Mouse (Mus musculus) lung, embryonic 15.5 days (tissue): Measurements from ENCODE around the gene Msrb3. TPM values are rescaled to one million over a fixed set of nuclear protein-coding genes. Genes with fewer than 3 reads are reported as not detected.

Experiments used
- ATAC-seq: fragments of 200-750 bp; cut with Nextera tagmentation; 2 replicates; pipeline ENCODE4 v1.8.0; 2017; ENCODE audit warnings: moderate number of reproducible peaks, borderline replicate concordance; ENCODE audit not compliant: low FRiP score, low TSS enrichment; ENCODE audit errors: extremely low read depth
- H3K27ac ChIP-seq: fragments of 300-500 bp; sonication (generic); 2 replicates; pipeline ENCODE4 v1.5.1; 2015; ENCODE audit warnings: moderate library complexity, mild to moderate bottlenecking, inconsistent platforms
- H3K27me3 ChIP-seq: fragments of 300-500 bp; sonication (generic); 2 replicates; pipeline ENCODE4 v1.6.1; 2015; ENCODE audit warnings: inconsistent platforms
- H3K36me3 ChIP-seq: fragments of 300-500 bp; sonication (generic); 2 replicates; pipeline ENCODE4 v1.6.1; 2015; ENCODE audit warnings: inconsistent platforms
- H3K4me1 ChIP-seq: fragments of 300-500 bp; sonication (generic); 2 replicates; pipeline ENCODE4 v1.6.1; 2015; ENCODE audit warnings: inconsistent platforms
- H3K4me2 ChIP-seq: fragments of 300-500 bp; sonication (generic); 2 replicates; pipeline ENCODE4 v1.6.1; 2015; ENCODE audit warnings: inconsistent platforms, mild to moderate bottlenecking, moderate library complexity
- H3K4me3 ChIP-seq: fragments of 300-500 bp; sonication (generic); 2 replicates; pipeline ENCODE4 v1.5.1; 2015; ENCODE audit warnings: mild to moderate bottlenecking, inconsistent platforms
- H3K9ac ChIP-seq: fragments of 300-500 bp; sonication (generic); 2 replicates; pipeline ENCODE4 v1.6.1; 2015; ENCODE audit warnings: inconsistent platforms
- H3K9me3 ChIP-seq: fragments of 300-500 bp; sonication (generic); 2 replicates; pipeline ENCODE4 v1.6.1; 2016; ENCODE audit warnings: inconsistent platforms
- WGBS: fragments of 180-500 bp; shearing (Covaris S2); methylation state at CpG from one replicate; pipeline ENCODE4 v1.1.7; 2015; 5-methylcytosine and 5-hydroxymethylcytosine counted together
- polyA plus RNA-seq: library from polyadenylated mRNA; unstranded; fragments of >200 nt; fragmentation: Nextera tagmentation; extraction: Ambion mirVana; gene quantifications from 2 replicates; pipeline ENCODE4 v1.2.1, GENCODE M21; 2015

Gene Msrb3
- polyA plus RNA-seq, 1 experiment from 2014 or later = 15.8 TPM

DNA sequence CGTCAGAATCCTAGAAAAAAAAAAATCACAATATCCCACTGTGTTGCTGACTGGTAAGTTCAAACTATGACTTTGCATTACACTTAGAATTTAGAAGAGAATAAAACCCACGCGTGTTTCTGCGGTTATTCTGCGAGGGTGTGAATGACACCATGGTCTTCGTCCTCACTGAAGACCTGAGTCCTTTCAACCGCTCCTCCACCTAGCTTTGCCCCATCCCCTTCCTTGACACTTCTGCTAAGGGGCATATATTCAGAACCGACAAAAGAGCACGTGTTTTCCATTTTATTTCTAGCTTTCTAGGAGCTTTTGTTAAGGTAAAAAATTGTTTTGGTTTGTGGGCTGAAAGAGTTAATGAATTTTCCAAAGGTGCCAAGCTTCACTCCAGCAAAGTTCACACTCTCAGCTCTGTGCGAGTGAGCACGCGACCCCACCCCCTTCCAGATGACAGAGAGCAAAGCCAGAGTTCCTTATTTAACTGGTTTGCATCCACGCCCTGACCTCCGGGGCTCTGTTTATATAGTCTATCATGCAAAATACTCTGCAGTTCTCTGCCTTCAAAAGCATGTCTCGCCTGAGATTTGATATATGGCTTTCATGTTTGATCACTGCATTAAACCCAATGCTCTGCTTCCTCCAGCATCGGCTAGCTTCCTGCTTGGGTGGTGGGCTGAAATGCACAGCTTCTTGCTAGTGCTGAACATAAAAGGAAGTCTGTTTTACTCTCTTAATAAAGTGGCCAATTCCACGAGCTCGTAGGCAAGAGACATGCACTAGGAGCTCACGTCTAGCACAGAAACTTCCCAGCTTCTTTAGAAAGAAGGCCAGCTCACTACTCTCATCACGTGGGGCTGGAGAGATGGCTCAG is 77.2 kb downstream of the Msrb3 start:
- Histone ChIP-seq H3K4me3 (no peak overlapping the region), H3K27ac (peak overlapping the region; percentile 29; the same call in 1 of the 2 replicates)

GRCm38 (mm10) chr10:120820781-120821300 is 78.1 kb downstream of the Msrb3 start:
- Histone ChIP-seq H3K27me3 (no peaks in the 10 kb centered on the region), H3K36me3 (no peaks in the 10 kb centered on the region), H3K27ac (no peak overlapping the region), H3K4me1 (peaks cover 10% of the 10 kb centered on the region), H3K4me3 (no peak overlapping the region), H3K9me3 (no peaks in the 10 kb centered on the region), H3K9ac (no peak overlapping the region), H3K4me2 (no peak overlapping the region)
- WGBS = 69% methylated on average over 12 of the region's 12 CpGs
- ATAC-seq = no peak

More for the DNA sequence above, 77.2 kb downstream of the Msrb3 start:
- Histone ChIP-seq H3K9me3 (no peaks in the 10 kb centered on the region), H3K4me1 (peaks cover 10% of the 10 kb centered on the region), H3K9ac (no peak overlapping the region), H3K36me3 (no peaks in the 10 kb centered on the region), H3K4me2 (peak overlapping the region; percentile 23), H3K27me3 (no peaks in the 10 kb centered on the region)
- 19% methylated on average over 20 of the region's 20 CpGs for WGBS
- peak; percentile 39; the same call in 1 of the 2 replicates for ATAC-seq

- Histone ChIP-seq H3K9ac (no peak overlapping the region), H3K4me3 (no peak overlapping the region), H3K4me2 (no peak overlapping the region), H3K9me3 (no peaks in the 10 kb centered on the region), H3K36me3 (no peaks in the 10 kb centered on the region), H3K27ac (no peak overlapping the region), H3K27me3 (no peaks in the 10 kb centered on the region), H3K4me1 (peaks cover 25% of the 10 kb centered on the region)
- no peak for ATAC-seq
- WGBS = 63% methylated on average over 5 of the region's 5 CpGs
Observed at GRCm38 (mm10) chr10:120815290-120815689, 83.6 kb downstream of the Msrb3 start.

- H3K9me3 ChIP-seq = no peaks in the 10 kb centered on the region
- peak overlapping the region; percentile 17; the same call in 1 of the 2 replicates for H3K9ac ChIP-seq
- H3K4me3 ChIP-seq = peak overlapping the region; percentile 25; the same call in 1 of the 2 replicates
- WGBS = 24% methylated on average over 24 of the region's 24 CpGs
- H3K36me3 ChIP-seq = no peaks in the 10 kb centered on the region
- peak overlapping the region; percentile 36 for H3K27ac ChIP-seq
- H3K27me3 ChIP-seq = no peaks in the 10 kb centered on the region
- ATAC-seq = peak; percentile 35; the same call in 1 of the 2 replicates
- peaks cover 35% of the 10 kb centered on the region for H3K4me1 ChIP-seq
- peak overlapping the region; percentile 42 for H3K4me2 ChIP-seq
Observed at GRCm38 (mm10) chr10:120811796-120812443, 87.0 kb downstream of the Msrb3 start.

DNA sequence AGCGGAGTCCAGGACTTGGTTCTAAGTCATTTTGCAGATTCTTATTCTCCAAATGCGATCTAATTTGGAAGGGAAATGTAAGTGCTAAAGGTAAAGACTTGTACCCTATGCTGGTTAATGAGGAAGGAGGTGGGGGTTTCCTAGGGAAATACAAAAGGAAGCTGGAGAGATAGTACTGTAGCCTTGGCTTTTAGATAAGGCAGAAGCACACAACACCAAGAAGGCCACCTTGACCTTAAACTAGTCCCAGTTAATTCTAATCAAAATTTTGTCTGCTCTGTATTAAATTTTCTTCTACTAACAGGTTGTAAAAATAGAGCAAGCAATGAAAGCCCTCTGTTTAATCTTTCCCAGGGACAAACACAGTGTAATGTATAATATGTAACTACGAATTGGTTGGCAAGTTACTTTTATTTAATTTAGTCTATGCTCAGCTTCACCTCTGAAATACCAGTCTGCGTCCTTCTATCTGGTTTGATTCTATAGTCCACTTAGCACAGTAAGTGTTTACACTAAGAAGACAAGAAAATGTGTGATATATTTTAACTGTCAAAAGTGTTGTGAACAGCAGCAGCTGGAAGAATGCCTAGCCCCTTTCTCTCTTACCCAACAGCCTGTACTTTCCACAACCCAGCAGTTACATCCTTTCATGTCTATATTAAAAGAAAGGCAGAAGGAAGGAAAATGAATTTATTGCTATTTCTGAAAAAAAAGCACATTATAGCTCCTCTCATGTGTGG is 87.9 kb downstream of the Msrb3 start:
- peaks cover 35% of the 10 kb centered on the region for H3K4me1 ChIP-seq
- no peaks in the 10 kb centered on the region for H3K27me3 ChIP-seq
- 35% methylated on average over 4 of the region's 4 CpGs for WGBS
- no peak overlapping the region for H3K4me3 ChIP-seq
- no peak overlapping the region for H3K9ac ChIP-seq
- peak overlapping the region; percentile 42; the same call in 1 of the 2 replicates for H3K4me2 ChIP-seq
- H3K9me3 ChIP-seq = no peaks in the 10 kb centered on the region
- peak; percentile 70; the same call in 1 of the 2 replicates for ATAC-seq
- peak overlapping the region; percentile 36 for H3K27ac ChIP-seq
- H3K36me3 ChIP-seq = no peaks in the 10 kb centered on the region

DNA sequence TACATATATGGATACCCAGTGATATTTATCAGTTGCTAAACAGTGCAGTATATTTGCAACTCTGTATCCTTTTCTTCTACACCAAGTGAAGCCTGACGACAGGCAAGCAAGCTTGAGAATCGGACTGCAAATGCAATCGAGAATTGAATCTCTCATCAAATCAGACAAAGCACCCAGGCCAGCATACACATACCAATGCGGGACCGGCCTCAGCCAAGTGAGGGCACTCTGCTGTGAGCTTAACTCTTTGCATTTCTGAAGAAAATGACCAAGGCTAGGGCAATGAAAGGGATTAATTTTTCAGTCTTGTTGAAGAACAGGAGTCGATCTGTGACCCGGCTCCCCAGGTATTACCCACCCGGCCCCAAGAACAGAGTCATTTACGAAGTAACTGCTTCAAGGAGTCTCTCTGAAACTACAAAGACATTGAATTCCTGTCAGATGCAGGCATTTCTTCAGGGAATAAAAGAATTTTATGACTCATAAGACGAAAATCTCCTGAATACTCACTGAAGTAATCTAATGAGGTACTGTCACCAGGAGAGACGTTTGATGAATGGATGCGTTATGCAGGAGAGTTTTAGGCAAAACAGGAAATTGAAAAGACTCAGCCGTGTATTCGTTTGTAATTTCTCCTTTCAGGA is 88.7 kb downstream of the Msrb3 start:
- Histone ChIP-seq H3K9ac (no peak overlapping the region), H3K27ac (peak overlapping the region; percentile 31; the same call in 1 of the 2 replicates), H3K9me3 (no peaks in the 10 kb centered on the region), H3K36me3 (no peaks in the 10 kb centered on the region), H3K4me1 (peaks cover 35% of the 10 kb centered on the region), H3K27me3 (no peaks in the 10 kb centered on the region), H3K4me3 (no peak overlapping the region), H3K4me2 (no peak overlapping the region)
- 33% methylated on average over 14 of the region's 14 CpGs for WGBS
- no peak for ATAC-seq

DNA sequence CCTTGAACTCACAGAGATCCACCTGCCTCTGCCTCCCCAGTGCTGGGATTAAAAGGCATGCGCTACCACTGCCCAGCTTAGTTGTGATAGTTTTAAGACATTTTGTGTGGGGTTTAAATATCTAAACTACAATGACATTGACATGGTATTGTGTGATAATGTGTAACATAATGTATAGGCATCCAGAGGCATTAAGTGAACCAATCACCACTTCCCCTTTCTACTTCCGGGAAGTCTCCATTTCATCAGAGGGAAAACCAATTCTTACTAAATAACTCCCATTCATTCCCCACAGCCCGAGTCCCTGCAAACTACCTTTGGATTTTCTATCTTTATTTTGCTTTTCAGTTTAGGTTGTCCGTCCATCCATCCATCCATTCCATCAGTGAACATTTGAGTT is 90.7 kb downstream of the Msrb3 start:
- H3K27me3 ChIP-seq = no peaks in the 10 kb centered on the region
- H3K4me3 ChIP-seq = no peak overlapping the region
- peaks cover 35% of the 10 kb centered on the region for H3K4me1 ChIP-seq
- no peak overlapping the region for H3K4me2 ChIP-seq
- no peaks in the 10 kb centered on the region for H3K36me3 ChIP-seq
- WGBS = 94% methylated on average over 4 of the region's 4 CpGs
- H3K9ac ChIP-seq = no peak overlapping the region
- H3K9me3 ChIP-seq = no peaks in the 10 kb centered on the region
- no peak for ATAC-seq
- no peak overlapping the region for H3K27ac ChIP-seq

GRCm38 (mm10) chr10:120801127-120801526 is 97.8 kb downstream of the Msrb3 start:
- 0 out of 2 replicates have a peak overlapping the region, but pooled peaks have one; percentile 44 for H3K27ac ChIP-seq
- H3K9ac ChIP-seq = no peak overlapping the region
- 31% methylated on average over 6 of the region's 6 CpGs for WGBS

GRCm38 (mm10) chr10:120799479-120799878 is 99.4 kb downstream of the Msrb3 start:
- Histone ChIP-seq H3K4me3 (no peak overlapping the region), H3K9ac (no peak overlapping the region), H3K4me1 (peaks cover 25% of the 10 kb centered on the region), H3K27me3 (no peaks in the 10 kb centered on the region), H3K36me3 (no peaks in the 10 kb centered on the region), H3K9me3 (no peaks in the 10 kb centered on the region), H3K4me2 (no peak overlapping the region), H3K27ac (no peak overlapping the region)
- no peak for ATAC-seq
- WGBS = 56% methylated on average over 6 of the region's 6 CpGs

More at GRCm38 (mm10) chr10:120801127-120801526, 97.8 kb downstream of the Msrb3 start:
- peak overlapping the region; percentile 29 for H3K4me2 ChIP-seq
- no peak for ATAC-seq
- H3K27me3 ChIP-seq = no peaks in the 10 kb centered on the region
- no peaks in the 10 kb centered on the region for H3K36me3 ChIP-seq
- H3K4me3 ChIP-seq = no peak overlapping the region
- H3K9me3 ChIP-seq = no peaks in the 10 kb centered on the region
- peaks cover 18% of the 10 kb centered on the region for H3K4me1 ChIP-seq

GRCm38 (mm10) chr10:120796749-120797148 is 102.2 kb downstream of the Msrb3 start:
- H3K27ac ChIP-seq = no peak overlapping the region
- H3K4me1 ChIP-seq = peaks cover 23% of the 10 kb centered on the region
- H3K9ac ChIP-seq = no peak overlapping the region
- no peaks in the 10 kb centered on the region for H3K9me3 ChIP-seq
- H3K4me3 ChIP-seq = no peak overlapping the region
- H3K36me3 ChIP-seq = no peaks in the 10 kb centered on the region
- WGBS = 71% methylated on average over 4 of the region's 4 CpGs
- ATAC-seq = no peak
- H3K27me3 ChIP-seq = no peaks in the 10 kb centered on the region
- H3K4me2 ChIP-seq = no peak overlapping the region

DNA sequence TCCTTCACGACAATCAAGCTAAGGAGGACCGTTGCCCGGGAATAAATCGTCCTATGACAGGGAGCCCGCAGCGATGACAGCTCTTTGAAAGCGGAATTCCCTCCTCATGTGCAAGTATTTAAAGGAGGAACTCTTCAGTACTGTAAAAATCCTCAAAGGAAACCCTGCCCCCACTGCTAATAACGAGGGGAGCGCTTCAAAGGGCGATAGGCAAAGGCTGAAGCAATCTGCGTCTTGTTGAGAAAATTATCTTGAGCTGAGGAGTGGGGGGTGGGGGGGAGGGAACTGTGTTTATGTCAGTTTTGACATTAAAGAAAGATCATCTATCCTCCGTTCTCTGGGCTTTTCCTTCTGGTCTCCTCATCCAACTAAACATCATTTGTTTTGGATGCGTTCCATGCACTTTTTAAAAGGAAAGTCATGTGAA is 104.5 kb downstream of the Msrb3 start:
- 2% methylated on average over 13 of the region's 13 CpGs for WGBS
- Histone ChIP-seq H3K4me2 (peak overlapping the region; percentile 41), H3K9me3 (no peaks in the 10 kb centered on the region), H3K36me3 (no peaks in the 10 kb centered on the region), H3K4me1 (peaks cover 20% of the 10 kb centered on the region), H3K27ac (no peak overlapping the region), H3K4me3 (no peak overlapping the region), H3K9ac (no peak overlapping the region), H3K27me3 (no peaks in the 10 kb centered on the region)
- ATAC-seq = peak; percentile 69
